Mouse (Mus musculus) Muller cell, postnatal 12 days (primary cell): ENCODE measurements around the gene Mroh2a.

Source experiments
- DNase-seq: peaks from one replicate; pipeline ENCODE4 v3.0.0-alpha.2; 2015; ENCODE audit errors: inconsistent ontology term

Gene Mroh2a

DNA sequence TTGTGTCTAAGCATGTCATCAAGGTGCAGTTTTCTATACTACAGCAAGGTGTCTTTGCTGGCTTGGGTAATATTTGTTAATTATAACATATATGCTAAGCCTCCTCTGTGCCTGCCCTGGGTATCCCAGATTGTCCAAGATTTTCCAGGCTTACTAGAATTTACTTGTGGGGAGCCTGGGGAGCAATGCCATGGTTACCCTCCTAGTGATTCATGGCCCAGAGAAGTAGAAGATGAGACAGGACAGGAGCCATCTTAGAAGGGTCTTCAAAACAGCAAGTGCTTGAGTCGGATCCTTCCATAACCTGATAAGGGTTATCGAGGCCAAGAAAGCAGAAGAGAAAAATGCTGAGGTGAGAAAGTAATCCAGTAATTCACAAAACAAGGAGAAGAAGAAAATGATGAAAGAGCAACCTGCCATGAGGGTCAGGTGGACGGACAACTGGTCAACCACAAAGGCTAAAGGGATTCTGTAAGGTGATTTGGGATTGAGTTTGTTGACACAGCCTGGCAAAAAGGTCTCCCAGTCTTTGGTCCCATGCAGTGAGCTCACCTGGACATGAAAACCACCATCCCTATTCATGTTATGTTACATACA is 64.7 kb downstream of the Mroh2a start:
- no peak for DNase-seq

DNA sequence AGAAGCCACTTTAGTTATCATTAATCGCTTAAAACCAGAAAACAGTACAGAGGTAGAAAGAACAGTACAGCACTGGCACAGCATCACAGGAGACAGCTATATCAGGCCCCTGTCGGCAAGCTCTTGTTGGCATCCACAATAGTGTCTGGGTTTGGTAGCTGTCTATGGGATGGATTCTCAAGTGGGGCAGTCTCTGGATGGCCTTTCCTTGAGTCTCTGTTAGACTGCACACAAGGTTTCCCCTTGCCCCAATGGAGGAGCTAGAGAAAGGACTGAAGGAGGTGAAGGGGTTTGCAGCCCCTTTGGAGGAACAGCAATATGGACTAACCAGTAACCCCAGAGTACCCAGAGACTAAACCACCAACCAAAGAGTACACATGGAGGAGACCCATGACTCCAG is 65.3 kb downstream of the Mroh2a start:
- DNase-seq, result no peak

DNA sequence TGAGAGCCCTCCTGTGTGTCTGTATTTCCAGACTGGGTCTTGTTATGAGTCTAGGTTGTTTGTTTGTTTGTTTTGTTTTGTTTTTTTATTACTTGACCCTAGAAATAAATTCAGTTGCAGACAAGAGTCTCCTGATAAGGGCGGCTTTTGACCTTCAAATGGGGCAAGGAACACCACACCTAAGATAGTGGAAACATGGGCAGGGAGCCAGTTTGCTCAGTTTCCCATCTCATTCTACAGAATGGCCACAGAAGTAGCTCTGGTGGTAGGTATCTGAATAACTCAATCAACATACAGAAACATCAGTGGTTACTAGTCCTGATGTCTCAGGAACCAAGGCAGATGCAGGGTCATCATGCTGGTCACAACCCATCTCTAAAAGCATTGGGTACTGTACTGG is 67.9 kb downstream of the Mroh2a start:
- no peak for DNase-seq

DNA sequence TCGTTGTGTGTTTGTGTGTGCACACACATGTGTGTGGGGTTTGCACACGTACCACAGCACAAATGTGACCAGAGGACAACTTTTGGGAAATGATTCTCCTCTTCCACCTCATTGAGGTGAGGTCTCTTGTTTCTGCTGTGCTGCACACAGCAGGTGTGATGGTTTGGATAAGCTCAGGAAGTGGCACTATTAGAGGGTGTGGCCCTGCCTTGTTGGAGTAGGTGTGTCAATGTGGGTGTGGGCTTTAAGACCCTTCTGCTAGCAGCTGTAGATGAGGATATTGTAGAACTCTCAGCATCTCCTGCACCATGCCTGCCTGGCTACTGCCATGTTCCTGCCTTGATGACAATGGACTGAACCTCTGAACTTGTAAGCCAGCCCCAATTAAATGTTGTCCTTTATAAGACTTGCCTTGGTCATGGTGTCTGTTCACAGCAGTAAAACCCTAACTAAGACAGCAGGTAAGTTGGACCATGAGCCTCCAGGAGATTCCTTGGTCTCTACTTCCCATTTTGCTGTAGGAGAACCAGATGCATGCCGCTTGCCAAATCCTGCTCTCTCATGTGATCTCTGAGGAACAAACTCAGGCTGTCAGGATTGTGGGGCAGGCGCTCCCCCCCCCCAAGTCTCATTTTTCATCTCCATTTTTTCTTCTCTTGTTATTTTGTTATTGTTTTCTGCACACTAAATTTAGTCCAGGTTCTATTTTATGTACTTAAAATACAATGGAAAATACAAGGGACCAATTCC is 69.6 kb downstream of the Mroh2a start:
- no peak for DNase-seq

DNA sequence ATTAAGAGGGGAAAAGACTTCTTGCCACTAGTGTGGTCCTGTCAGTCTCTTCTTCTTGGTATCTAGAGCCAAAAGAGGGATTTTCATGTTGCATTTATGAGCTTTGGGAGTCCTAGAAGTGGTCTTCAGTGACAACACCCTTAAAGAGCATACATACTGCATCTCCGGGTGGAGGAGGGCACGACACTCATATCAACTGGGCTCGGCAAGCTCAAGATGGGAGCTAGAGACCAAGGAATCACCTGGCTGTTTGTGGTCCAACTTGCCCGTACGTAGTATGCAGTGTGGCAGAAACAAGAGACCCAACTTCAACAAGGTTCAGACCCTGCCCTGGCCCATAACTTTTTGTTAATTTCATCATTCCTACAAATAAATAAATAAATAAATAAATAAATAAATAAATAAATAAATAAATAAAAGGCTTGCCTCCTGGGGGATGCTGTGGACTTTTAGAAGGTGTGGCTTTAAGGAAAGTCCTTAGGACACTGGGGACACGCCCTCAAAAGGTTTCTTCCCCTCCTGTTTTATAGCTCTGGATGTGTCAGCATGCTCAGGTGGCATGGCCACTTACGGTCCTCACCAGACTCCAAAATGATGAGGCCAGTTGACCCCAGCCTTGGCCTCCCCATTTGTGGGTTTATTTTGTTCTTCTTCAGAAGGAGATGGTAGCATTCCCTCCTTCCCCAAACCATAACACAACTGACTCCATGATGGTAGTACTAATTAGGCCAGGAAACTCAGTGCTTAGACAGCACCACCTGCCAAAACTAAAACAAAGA is 70.9 kb downstream of the Mroh2a start:
- peak; percentile 2 for DNase-seq

DNA sequence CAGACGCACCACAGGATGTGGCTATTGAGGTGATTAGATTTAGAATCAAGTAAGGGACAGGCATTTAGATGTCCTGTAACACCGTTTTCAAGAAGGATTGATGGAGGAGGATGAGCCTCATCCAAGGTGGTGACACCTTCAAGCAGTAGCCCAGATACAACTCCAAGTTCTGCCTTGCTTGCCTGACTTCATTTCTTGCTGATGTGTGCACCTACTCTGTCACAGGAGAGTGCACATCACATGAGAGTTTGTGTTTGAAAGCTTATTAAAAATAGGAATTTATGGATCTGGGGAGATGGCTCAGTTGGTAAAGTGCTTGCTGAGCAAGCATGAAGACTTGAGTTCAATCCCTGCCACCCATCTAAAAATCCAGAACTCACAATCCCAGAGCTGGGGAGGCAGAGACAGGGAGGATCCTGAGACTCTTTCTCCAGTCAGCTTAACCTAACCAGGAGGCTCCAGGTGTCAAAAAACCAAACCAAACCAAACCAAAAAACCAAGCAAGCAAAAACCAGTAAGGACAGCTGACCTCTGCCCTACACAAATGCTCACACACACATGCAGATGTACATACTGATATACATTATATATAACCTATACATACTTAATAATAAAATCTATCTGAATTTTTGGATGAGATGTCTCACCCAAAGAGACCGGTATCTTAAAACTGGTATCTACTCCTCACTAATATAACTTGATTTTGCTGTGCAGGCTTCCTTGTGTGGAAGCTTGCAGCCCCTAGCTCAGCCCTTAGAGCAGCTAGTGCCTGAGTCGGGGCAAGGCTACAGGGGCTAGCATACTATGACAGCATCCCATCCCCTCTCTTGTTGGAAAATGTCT is 72.1 kb downstream of the Mroh2a start:
- DNase-seq, result no peak

DNA sequence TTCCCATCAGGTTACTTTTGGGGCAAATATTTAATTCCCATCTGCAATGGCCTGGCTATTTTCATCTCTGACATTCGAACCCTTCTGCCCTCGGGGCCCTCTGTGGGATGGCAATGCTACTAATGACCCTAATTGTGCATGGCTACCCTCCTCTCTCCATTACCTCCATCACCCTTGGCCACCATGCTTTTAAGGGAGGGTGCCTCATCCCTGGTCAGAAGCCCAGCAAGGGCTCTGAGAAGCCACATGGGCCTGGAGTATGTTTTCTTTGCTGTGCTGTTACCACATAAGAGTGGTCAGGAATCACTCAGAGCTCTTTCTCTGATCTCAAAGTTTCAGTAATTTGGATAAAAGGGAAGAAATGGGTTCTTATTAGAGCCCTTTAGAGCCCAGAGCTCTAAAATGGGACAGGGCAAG is 72.8 kb downstream of the Mroh2a start:
- DNase-seq, result peak; percentile 1

DNA sequence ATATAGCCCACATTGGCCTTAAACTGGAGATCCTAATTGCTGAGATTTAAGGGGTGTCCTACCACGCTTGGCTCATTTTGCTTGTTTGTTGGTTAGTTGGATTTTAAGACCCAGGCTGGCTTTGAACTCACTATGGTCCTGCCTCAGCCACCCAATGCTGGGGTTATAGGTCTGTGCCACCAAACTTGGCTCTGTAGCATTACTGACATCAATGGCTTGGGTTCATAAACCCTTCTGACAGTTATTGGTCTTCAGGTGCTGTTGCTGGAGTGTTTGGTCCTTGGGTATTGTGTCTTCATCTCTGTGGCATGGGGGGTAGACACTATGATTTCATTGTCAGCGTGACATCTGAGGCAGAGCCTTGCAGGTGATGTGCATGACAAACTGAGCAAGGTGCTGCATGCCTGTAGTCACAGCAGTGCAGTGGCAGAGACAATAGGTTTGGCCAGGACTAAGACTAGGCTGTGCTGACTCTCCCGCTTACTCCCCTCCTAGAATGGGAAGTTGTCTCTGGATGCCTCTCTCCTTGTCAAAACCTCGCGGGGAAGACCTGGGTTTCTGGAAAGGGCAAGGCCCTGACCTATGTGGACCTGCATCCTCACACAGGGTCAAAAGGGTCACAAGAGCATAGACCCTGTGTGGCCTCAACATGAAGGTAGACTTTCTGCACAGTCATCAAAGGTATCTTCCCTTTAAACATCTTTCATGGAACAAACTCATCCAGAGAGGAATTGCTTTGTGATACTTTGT is 73.7 kb downstream of the Mroh2a start:
- peak; percentile 3 for DNase-seq

DNA sequence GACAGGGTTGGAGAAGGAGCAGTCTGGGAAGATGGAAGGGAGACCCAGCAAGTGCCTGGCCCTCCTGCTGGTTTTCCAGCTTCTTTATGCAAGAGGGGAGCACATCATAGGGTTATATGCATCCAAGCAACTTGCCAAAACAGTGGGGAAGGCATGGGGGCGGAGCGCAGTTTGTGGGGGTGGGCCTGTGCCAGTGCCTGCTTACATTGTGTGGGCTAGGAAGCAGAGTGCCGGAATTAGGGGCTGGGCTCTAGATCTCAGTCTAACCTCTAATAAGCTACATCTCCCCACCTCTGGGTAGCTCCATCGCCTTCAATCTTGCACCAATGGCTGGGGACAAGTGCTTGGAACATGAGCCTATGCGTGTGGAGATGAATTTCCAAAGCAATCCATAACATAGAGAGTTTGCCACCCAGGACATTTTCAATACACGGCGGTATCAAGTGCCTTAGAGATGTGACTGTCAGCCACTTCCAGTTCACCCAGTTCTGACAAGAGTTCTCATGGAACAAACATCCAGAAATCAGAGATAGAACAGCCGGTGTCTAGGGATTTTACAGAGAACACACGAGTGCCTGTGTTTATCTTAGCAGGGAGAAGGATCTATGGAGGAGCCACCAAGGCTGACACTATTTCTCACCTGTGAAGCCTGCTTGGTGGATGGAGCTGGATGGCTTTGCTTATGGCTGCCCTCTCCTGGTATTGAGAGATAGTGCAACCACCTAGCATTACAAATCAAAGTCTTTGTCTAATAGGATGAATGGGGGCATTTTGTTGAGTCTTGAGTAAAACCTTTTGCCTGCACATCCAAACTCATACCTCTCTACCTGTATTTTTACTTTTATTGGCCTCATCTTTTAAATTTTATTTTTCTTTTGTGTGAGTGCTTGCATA is 74.6 kb downstream of the Mroh2a start:
- peak; percentile 24 for DNase-seq

DNA sequence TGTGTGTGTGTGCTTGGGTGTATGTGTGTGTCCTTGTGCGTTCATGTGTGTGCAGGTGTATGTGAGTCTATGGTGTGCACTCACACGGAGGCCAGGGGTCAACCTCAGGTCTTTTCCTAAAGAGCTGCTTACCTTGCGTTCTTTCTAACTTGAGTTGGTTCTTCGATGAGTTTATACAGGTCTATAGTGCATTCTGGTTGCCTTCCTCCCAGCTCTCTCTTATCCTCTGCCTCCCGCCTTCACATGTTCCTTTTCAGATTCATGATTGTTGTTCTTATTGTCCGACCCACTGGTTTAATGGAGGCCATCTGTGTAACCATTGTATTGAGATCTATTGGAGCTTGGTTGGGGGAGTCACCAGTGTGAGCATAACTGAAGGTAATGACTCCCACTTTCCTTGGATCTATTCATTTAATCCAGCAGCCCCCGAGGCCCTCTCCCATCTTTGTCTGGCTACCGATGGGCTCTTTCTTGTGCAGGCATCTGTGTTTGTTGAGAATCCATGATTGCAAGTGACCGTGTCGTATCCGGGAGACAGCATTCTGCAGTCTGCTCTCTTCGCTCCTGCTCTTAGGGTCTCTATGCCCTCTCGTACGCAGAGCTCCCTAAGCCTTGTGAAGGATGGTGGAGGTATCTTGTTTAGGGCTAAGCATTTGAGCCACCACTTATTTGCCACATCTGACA is 75.4 kb downstream of the Mroh2a start:
- DNase-seq, result peak; percentile 4

DNA sequence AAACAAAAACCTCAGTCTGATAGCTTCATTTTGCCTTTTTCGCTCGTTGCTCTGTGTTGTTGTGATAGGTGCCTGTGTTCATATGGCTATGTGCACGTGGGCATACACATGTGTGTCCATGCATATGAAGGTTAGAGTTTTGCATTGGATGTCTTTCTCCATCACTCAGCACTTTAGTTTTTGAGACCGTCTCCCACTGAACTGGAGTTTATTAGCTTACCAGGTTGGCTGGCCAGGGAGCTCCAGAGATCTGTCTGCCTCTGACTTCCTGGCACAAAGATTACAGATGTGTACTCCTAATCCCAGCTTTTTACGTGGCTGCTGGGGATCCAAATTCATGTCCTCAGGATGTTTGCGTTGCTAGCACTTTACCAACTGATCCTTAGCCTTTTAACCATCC is 77.0 kb downstream of the Mroh2a start:
- no peak for DNase-seq

DNA sequence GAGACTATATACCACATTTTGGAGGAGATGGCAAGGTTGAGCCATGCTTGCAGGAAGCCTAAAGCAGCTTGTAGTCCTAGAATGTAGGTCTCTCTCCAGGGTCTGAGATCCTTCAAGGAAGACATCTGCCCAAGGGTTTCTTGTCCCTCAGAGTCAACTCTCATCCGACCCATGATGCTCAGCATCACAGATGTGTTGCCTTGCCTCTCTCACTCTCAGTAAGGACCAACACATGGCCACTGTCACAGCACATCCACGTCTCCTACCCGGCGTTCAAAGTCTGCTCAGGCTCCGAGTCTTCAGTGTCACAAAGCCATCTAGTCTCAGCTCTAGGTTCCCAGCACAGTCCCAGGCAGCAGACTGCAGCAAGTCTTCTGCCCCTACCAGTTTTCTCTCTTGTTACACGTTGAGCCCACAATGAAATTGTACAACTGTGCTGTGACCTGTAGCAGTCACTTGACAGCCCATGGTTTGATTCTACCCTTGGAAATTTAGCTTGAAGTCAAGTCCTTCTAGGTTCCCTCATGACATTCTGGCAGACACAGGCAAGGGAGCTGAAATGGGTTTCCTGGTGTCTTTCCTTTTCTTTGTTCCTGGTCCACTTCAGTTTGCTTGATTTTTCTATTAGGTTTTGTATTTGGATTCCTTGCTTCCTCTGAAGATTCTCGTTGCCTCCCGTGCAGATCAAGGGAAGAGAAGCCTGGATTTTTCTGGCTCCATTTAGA is 77.6 kb downstream of the Mroh2a start:
- peak; percentile 4 for DNase-seq

DNA sequence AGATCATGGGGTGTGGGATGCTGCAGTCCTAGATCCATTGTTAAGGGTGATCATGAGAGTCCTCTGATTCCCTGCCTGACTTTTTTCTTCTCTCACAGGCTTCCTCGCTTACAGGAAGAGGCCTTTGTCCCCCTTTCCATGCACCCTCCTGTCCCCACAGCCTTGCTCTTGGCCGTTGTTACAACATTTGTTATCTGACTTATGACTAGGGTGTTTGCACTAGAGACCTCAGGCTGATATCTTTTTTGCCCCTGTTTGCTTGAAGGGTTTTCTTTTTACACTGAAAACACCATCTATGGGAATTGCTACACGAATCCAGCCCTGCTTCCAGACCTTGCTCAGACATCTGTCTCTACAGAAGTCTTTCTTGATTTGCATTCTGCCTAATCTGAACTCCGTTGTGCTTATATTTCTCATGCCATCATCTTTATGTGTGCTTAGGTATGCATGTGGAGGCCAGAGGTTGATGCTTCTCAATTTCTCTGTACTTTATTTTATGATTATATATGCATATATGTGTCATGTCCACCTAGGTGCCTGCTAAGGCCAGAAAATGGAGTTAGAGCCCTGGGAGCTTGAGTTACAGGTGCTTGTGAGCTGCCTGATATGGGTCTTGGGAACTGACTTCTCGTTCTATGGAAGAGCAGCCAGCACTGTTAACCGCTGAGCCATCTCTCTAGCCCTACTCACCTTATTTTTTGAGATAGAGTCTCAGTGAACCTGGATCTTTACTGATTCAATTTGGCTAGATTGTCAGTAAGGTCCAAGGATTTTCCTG is 78.4 kb downstream of the Mroh2a start:
- DNase-seq, result no peak

DNA sequence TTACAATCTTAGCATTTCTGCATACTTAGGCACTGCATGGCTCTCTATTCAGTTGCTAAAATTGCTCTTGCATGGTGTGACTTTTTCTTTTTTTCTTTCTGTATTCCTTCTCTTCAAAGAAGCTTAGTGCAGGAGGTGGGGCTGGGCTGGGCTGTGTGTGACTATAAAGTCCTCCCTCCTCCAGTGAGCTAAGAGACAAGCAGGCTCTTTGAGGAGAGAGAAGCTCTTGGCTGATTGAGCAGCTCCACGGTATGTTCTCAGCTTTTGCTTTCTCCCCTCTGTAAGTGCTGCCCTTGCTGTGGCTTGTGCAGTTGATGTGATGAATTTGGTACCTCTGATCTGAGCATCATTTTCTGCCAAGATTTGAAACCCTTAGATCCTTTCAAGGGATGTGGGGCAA is 79.8 kb downstream of the Mroh2a start:
- DNase-seq, result peak; percentile 17

DNA sequence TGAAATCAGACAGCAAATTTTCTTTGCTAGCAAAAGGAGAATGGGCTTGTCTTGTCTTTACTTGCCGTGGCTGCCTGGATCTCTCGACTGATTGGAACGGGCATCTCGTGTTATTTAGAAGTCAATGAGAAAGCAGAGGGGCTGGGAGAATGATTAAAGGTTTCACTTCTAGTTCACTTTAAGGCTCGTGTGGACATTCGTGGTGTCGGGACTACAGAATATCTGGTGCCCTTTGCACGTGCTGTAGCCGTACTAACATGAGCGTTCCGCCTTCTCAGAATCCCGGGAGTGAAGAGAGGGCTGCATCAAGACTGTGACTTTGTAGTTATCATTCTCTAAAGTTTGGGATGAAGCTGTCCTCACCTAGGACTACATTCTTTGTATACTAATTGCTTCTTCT is 80.4 kb downstream of the Mroh2a start:
- DNase-seq, result no peak

DNA sequence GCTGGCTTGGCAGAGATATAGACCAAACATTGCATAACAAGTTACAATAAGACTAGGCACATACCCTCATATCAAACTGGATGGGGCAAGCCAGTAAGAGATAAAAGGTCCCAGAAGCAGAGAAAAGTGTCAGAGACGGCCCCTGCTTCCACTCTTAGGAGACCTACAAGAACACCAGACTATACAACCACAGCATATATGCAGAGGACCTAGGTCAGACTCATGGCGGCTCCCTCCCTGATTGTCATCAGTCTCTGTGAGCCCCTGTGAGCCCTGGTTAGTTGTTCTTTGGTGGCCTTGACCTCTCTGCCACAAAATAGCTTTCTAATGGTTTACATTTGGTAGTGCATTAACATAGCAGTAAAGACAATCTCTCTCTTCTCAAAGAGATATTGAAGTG is 82.2 kb downstream of the Mroh2a start:
- no peak for DNase-seq

DNA sequence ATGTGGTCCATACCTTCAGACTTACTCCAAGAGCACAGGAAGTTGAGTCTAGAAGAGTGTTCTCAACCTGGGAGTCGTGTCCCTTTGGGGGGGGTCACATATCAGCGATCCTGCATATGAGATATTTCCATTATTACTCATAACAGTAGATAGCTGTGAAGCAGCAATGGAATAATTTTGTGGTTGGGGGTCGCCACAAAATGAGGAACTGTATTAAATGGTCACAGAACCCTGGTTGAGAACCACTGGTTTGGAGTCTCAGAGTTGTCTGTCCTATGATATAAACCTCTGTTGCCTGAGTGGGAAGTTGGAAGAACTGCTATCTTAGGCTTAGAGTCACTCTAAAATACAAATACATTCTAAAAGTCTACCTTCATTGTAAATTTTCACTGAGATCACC is 83.1 kb downstream of the Mroh2a start:
- DNase-seq, result no peak

DNA sequence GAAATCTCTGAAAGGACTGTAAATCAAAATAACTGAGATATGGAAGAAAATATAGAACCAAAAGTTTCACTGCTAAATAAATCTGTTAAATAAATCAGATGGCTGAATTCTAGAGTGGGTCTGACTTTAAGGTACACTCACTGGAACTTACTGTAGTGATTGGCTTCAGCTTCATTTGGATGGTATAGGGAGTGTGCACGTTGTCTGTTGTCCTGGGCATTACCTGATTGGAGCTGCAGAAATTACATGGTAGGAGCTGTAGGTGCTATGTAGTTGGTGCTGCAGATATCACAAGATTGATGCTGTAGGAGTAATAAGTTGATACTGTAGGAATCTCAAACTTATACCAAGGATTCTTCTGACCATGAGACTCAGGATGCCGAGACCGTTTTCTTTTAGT is 83.6 kb downstream of the Mroh2a start:
- DNase-seq, result no peak
